Mouse (Mus musculus): ENCODE results near the gene Nxt2. TPM values are rescaled to one million over a fixed set of nuclear protein-coding genes. Genes with fewer than 3 reads are reported as not detected.
A peak's percentile ranks its signal among the peaks of the same experiment; 100 is the strongest.
"Not testable (repeated sequence)": the region's sequence is repeated elsewhere in the genome, so short reads cannot be mapped to it uniquely, and the experiment has no call there.

Nxt2 gene
- polyA plus RNA-seq (2012; rRNA removed), result 14.9 and 16.6 TPM in 2 replicates

DNA sequence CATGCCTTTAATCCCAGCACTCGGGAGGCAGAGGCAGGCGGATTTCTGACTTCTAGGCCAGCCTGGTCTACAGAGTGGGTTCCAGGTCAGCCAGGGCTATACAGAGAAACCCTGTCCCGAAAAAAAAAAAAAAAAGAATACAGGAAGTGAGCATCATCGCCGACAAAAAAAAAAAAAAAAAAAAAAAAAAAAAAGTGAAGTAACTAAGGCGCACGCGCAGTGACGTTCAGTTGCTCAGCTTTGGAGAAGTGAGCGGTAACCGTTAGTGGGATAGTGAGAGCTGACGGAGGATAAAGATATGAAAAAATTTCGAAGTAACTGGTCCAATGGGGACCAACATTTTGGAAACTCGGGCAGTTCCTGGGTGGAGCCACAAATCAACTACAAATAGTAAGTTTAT, at the start of gene Nxt2:
Gene Nxt2 (plus strand): TSS at position 229 of the 400 bp plus-strand sequence.
- no peak for DNase-seq (ENCODE audit: low spot score)

DNA sequence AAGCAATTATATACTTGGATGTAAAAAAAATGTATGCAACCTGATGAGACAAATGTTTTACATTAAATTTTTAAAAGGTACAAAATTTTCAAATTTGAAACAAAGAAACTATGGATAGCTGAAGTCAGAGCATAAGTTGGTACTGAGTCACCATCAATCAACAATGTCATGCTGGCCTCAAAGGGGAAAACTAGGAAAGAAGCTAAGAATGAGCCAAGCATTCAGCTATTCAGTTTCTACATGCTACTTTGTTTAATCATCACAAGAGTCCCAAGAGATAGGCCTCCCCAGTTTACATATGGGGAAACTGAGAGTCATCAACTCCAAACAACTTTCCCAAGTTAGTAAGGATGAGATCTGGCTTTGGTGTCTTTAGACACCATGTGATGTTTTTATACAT, 49.6 kb upstream of the Nxt2 start:
- DNase-seq (ENCODE audit: low spot score), result no peak

DNA sequence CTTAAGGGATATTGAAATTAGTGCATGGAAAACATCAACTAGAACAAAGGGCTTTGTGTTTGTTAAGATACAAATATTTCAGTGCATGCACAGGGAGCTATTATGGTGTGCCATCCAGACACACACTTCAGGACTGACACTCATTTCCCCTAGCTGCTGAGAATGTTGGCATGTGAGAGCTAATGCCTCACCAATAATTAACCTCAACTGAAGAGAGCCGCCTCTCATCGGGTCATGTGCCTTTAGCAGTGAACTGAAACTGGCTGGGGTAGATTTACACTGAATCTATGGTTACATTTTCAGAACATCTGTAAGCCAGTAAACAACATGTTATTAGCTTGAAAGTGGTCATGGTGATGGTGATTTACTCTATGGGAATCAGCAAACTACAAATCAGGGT, 44.5 kb upstream of the Nxt2 start:
- DNase-seq (ENCODE audit: low spot score), result no peak

DNA sequence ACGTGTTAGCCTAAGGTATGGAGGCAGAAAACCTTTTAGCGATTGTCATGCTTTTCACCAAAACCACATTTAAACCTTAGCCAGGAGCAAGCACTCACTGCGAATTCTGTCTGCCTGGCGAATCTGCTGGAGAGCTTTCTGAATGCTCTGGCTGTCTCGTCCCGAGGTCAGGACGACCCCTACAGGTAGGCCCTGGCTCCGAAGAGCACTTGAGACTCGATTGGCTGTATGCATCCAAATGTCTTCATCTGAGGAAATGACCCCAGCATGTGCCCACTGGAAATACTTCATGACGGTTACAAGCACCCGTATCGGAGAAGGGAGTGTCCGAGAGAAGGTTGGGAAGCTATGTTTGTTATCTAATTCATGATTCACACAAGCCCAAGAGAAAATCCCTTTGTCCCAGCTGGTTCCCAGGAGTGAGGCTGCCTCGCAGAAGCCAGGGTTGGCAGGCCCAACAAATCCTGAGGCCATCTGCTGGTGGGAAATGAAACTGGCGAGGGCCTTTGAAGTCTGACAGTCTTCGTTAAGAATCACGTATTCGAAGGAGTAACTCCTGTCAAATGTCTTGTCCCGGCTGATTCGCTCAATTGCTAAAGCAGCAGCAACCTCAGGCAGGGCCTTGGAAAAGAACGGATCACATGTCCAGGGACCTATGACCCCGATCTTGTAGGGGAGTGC, 37.4 kb upstream of the Nxt2 start:
- DNase-seq (ENCODE audit: low spot score), result no peak

DNA sequence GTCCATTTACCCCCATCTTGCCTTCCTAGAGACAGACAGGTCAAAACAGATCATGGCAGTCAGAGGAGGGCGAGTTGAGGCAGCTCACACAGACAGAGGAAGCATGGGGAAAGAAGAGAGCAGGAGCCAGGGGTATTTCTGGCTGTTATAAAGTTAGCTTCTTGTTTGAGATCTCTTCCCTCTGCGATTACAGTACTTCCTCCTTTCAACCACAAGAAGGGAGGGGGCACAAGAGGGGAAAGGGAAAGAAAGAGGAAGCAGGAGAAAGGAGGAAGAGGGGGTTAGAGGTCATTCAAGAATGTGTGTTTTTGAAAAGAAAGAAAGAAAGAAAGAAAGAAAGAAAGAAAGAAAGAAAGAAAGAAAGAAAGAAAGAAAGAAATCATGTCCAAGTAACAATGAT, 36.2 kb upstream of the Nxt2 start:
- DNase-seq (ENCODE audit: low spot score), result no peak

DNA sequence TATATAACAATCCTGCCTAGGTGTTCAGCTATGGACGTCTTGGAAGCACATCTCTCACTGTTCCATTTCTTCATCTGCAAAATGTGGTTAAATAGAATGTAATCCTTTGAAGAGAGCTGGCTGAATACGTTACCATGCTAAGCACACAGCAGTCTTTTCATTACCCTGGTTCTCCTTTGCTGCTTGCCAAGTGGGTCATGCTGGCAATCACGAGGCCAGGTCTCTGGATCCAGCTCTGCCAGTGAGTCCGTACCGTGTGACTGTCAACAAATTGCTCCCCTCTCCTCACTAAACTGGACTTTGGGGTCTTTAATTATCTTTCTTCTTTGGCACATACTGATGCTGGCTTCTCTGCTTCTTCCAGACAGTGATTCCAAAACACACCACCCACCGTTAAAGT, 32.1 kb upstream of the Nxt2 start:
- no peak for DNase-seq (ENCODE audit: low spot score)

DNA sequence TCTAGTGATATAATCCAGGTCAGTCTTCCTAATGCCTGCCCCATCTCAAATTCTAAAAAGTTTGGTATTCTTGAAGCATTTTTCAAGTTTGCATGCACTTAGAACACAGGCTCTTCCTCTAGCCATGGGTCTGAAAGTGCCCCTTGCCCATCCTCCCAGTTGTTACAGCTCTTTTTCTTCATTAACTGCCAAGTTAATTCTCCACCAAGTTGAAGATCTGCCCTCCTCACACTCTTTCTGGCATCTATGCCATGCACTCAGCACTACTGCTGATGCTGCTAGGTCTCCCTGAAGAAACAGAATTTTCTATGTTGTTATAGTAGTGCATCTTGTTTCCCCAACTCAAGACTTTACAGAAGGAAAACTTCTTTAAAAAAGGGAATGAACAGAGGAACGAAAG, 31.0 kb upstream of the Nxt2 start:
- no peak for DNase-seq (ENCODE audit: low spot score)

DNA sequence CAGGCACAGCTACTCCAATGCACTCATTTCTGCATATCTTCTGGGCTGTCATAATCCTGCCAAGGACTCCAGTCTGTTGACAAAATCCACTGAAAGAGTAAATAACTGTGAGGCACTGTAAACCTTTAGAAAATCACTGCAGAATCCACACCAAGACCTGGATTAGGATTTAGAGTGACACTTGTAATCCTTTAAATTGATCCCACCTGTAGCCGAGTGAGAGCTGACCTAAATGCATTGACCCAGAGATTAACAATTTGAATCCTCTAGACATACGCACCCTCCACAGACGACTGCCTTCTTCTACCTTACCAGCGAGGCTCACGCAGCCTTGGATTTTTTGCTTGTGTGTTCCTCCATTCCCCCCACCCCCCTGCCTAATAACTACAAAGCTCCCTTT, 29.7 kb upstream of the Nxt2 start, which contains the start of gene Gucy2f:
Gene Gucy2f (minus strand): TSS at position 101 of the 400 bp plus-strand sequence.
- DNase-seq (ENCODE audit: low spot score), result no peak

DNA sequence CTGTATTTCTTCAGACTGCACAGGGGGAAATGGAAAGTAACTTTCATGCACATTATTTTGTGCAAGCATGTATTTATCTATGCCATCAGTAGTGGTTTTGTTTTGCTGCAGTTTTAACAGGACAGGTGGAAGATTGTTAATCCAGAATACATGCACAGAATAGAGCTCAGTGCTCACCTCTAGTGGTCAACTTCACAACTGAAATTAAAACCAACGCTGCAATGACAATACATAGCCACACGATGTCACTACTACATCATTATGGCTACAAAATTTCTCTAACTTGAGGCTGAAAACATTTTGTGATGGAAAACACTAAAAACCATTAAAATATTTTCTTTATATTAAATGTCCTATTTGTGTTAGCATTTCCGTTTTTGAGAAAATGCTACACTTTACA, 26.3 kb upstream of the Nxt2 start:
- no peak for DNase-seq (ENCODE audit: low spot score)

DNA sequence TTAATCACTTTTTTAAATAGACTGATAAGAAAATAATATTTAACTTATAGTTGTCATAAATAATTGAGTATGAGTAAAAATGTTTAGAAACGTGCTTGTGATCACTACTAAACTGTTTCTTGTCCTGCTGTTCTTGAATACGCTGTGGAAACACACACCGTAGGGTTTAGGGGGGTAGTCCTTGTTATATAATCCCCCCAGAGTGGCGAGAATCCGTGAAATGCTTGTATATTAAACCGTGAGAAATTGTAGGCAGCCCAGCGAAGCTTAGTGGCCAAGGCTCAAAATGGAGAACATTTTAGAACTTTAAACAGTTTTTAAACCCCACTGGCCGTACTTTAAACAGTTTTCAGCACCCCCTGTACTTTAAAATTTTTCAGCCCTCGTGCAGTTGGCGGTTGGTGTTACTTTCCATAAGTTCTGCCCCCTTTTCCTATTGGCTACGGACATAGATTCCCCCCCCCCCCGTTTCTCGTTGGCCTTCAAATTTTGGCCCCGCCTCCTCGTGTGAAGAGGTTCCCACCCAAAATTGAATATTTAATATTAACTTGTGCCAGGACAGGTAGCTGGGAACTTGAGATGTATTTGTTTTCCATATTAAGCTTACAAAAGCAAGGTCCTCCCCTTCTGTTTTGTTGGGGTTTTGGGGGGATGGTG, 956 bp downstream of the Nxt2 start:
- DNase-seq (ENCODE audit: low spot score), result no peak

DNA sequence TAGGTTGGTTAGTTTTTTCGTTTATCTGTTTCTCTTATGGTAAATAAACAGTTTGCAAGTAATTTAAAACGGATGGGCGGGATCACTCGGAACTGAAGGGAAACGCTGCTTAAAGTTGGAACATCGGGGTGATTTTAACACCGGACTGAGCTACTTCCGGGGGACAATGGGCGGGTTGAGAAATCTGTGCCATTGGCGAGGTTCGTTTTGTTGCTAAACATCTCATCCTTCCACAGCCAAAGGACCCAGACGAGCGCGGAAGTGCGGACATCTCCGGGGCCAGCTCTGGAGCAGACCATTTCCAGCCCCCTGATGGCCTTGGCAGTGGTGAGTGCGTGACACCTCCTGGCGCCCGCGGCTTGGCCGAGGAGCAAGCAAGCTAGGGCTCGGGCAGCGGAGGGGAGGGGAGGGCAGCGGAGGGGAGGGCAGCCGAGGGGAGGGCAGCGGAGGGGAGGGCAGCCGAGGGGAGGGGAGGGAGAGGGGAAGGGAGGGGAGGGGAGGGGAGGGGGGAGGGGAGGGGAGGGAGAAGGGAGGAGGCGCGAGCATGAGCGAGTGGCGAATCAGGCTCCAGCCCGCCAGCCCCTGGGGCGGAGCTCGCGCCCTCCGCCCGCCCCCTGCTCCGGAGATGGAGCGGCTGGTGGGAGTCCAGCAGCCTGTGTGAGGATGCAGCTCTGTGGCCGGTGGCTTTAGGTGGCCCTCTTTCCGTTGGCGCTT, 1.6 kb downstream of the Nxt2 start:
- DNase-seq (ENCODE audit: low spot score), result peak; percentile 40

DNA sequence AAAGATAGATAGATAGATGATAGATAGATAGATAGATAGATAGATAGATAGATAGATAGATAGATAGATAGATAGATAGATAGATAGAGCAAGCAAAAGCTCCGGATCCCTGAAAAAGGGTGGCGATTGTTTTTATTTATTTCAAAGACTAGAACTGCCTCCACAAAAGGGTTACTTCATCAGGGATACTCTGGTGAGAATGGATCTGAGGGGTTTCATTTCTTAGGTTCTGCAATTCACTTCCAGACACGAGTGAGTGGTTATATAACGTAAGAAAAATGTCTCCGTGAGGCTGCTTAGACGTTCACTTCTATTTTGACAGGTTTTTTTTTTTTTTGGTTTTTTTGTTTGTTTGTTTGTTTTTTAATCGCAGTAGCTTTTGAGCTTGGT, 2.2 kb downstream of the Nxt2 start:
- no peak for DNase-seq (ENCODE audit: low spot score)

DNA sequence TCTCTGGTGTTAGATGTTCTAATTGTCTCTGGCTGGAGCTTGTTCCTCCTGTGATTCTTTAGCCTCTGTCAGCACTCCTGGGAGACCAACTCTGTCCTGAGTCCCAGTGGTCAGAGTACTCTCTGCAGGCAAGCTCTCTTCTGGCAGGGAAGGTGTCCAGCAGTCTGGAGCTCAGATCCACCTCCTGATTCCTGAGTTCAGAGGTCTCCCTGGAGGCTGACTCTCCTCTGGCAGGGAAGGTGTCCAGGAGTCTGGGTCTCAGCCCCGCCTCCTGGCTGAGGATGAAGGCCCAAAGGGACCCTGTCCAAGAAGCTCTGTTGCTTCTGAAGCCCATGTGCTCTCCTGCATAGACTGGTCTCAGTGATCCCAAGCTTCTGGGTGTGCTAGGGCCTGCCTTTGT, 9.6 kb downstream of the Nxt2 start:
- not testable (repeated sequence) for DNase-seq (ENCODE audit: low spot score)

DNA sequence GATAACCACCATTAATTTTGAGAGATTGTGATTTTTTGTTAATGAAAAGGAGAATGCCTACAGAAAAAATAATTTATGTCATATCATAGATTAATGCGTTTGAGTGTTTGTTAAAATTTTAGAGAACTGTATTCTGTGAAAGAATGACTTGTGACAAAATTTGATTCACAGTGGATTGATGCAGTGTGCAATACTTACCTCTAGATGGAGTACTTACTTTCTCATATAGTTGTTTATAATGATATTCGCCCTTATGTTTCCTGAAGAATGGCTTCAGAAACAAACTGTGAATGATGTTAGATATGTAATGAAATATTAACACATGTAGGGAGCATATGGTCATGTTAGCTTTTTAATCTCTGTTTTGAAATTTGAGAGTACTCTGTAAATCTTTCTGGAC, 10.5 kb downstream of the Nxt2 start:
- no peak for DNase-seq (ENCODE audit: low spot score)

DNA sequence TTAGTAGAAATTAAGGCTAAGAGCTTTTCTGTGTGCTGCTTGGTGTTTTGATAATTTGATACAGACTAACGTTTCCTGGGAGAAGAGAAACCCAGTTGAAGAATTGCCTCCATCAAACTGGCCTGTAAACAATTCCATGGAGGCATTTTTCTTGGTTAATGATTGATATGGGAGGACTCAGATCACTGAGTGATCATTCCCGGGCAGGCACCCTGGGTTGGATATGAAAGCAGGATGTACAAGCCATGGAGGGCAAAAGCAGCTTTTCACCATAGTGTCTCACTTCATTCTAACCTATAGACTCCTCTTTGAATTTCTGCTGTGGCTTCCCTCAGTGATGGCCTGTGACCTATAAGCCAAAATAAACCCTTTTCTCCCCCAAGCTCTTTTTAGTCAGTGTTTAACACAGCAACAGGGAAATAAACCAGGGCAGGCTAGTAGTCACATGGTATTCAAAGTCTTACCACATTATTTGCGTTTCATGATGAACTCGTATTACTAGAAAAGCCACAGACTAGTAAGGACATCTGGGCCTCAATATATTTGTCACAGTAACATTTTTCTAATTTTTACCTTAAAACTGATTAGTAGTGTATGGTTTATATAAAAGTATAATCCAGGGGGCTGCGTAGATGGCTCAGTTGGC, 19.2 kb downstream of the Nxt2 start:
- no peak for DNase-seq (ENCODE audit: low spot score)

DNA sequence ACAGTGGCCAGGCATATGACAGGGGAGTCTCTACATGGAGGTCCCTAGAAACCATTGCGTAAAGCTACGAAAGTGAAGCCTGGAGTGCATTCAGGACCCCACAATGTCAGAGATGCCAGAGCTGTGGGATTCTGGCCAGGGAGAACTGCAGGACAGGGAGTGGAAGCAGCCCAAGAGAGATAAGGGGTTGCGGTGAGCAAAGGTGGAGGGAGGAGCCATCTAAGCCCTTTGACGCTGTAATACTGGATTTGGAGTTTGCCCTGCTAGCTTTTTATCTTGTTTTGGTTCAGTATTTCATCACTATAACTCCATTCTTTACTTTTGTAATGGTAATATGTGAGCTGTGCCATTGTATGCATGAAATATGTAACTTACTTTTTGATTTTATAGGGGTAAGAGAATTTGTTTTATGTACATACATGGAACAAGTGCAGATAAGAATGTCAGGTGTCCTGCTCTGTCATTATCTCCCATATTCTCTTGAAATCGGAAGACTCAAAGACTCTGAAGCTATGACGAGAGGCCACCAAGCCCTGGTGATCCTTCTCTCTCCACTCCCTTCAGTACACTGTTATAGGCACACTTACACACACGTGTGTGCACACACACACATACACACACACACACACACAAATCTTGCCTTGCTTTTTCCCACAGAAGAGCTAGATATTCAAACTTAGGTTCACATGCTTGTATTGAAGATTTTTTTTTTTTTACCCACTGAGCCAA, 23.6 kb downstream of the Nxt2 start:
- DNase-seq (ENCODE audit: low spot score), result no peak

DNA sequence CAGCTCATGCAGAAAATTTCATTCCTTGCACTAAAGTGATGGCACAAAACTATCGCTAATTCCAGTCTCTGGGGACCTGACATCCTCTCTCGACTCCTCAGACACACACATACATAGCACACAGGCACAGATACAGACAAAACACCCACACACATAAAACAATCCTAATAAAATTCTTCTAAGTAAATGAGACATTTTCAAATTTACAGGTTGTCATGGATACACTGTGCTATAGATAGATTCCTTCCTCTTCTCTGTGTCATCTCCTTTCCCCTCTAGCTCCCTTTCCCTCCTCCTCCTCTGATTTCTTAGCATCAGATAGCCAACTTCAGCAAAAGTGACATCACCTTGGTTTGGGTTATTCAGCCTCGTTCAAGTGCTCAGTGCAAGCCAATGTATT, 49.5 kb downstream of the Nxt2 start:
- DNase-seq (ENCODE audit: low spot score), result no peak

DNA sequence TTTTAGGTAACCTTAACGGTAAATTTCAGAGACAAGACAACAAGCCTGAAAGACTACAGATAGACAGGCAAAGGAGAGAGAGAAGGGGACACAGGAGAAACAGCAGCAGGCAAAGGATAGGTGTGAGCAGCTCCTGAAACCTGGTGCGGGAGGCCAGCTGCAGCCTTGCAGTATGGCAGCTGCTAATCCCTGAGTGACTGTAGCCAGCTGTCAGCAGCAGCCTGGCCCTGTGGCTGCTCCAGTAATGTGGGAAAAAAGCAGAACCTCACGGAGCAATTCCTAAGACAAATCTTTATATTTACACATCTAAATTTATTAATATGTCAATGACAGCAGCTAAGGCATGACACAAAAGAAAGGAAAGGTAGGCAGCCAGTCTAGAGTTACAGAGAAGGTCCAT, 50.0 kb downstream of the Nxt2 start:
- DNase-seq (ENCODE audit: low spot score), result no peak

DNA sequence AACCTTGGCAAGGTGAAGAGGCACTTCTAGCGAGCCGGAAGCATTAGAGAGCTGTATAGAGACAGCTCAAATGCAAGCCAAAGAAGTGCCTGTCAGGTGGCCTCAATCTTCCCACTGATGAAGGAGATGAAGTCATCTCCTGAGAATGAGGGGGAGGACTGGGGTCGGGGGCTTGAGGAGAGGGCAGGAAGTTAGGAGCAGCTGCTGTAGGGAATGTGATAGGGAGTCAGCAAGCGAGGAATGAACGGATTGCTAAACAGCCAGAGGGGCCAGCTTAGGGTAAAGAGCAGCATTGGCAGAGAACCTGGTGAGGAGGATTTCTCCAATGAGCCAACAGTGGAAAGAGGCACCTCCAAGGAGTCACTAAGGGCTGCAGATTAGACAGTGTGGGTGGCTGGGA, 59.3 kb downstream of the Nxt2 start:
- DNase-seq (ENCODE audit: low spot score), result no peak
